Mouse (Mus musculus): Measurements from ENCODE around the gene Rhobtb1. TPM values are rescaled to one million over a fixed set of nuclear protein-coding genes. Genes with fewer than 3 reads are reported as not detected.

The Rhobtb1 gene
- total RNA-seq, 1 experiment: 2.7 TPM

DNA sequence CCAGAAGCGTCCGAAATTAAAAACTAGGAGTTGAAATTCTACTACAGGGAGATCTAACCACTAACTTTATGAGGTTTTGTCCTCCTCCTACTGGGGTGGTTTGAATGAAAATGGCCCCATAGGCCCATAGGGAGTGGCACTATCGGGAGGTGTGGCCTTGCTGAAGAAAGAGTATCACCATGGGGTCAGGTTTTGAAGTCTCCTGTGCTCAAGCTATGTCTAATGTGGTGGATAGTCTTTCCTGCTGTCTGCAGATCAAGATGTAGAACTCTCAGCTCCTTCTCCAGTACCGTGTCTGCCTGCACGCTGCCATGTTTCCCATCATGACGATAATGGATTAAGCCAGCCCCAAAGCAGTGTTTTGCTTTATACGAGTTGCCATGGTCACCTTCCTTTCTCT is 173.6 kb downstream of the Rhobtb1 start:
- peak overlapping the region; percentile 77 for H3K27ac ChIP-seq (ENCODE audit: insufficient read depth, low read depth, low read length, poor library complexity, severe bottlenecking)
- H3K4me1 ChIP-seq (ENCODE audit: control insufficient read depth in 2 of 2, insufficient read depth in 2 of 2, low read length in 2 of 2, poor library complexity in 1 of 2): peaks cover 5 to 11% of the 10 kb centered on the region in 2 experiments
- no peaks in the 10 kb centered on the region for H3K9me3 ChIP-seq (ENCODE audit: control insufficient read depth, insufficient read depth, low read depth, low read length)
- H3K4me3 ChIP-seq (ENCODE audit: insufficient read depth in 1 of 2, low read depth in 1 of 2, low read length in 2 of 2, poor library complexity in 1 of 2, severe bottlenecking in 1 of 2): peak overlapping the region in 1 of 2 experiments; percentile 1; a peak in 1 of 4 replicates
- H3K9ac ChIP-seq (ENCODE audit: insufficient read depth, low read depth, low read length, poor library complexity, severe bottlenecking): no peak overlapping the region
- no peak for TF ChIP-seq CHD2 (IDR thresholded peaks at IDR 0.05; ENCODE audit: low read depth, low read length)
- no peak for TF ChIP-seq ZC3H11A (IDR thresholded peaks at IDR 0.05; ENCODE audit: borderline replicate concordance, low read depth, low read length)
- TF ChIP-seq ZNF384 (IDR thresholded peaks at IDR 0.05; ENCODE audit: low read depth, low read length): no peak
- no peaks in the 10 kb centered on the region for H3K36me3 ChIP-seq (ENCODE audit: control insufficient read depth, insufficient read depth, low read length, poor library complexity, severe bottlenecking)
- DNase-seq (ENCODE audit: low read depth, low spot score): no peak
- in situ Hi-C loops (cut with MboI; ENCODE audit: low sequenced_read_pairs in 2 of 2, unreplicated experiment in 2 of 2): loop anchor here in 1 of 2 experiments (25.0 kb wide), 1 partner anchor 413 kb away; no protein-coding TSS in a partner anchor

DNA sequence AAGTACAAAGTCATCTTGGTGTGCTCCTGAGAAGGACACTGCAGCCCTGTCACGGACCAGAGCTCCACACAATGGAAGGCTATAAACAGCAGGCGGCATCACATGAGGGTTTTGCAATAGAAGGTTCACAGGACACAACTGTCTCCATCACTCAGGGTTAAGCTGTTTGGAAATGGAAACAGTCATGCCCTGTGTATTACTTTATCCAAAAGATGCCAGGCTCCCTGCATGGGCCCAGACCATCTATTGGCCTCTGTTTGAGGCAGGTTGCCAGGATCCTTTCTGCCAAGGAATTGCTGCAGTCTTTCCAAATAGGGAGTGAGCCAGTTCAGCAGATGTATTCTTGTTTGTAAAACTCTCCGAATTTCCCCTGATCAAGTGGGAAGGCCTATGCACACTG is 175.2 kb downstream of the Rhobtb1 start:
- Histone ChIP-seq H3K9me3 (ENCODE audit: control insufficient read depth, insufficient read depth, low read depth, low read length) (no peaks in the 10 kb centered on the region), H3K27ac (ENCODE audit: insufficient read depth, low read depth, low read length, poor library complexity, severe bottlenecking) (no peak overlapping the region), H3K36me3 (ENCODE audit: control insufficient read depth, insufficient read depth, low read length, poor library complexity, severe bottlenecking) (no peaks in the 10 kb centered on the region), H3K4me3 (ENCODE audit: insufficient read depth in 1 of 2, low read depth in 1 of 2, low read length in 2 of 2, poor library complexity in 1 of 2, severe bottlenecking in 1 of 2) (no peak overlapping the region), H3K4me1 (ENCODE audit: control insufficient read depth in 2 of 2, insufficient read depth in 2 of 2, low read length in 2 of 2, poor library complexity in 1 of 2) (peaks cover 5 to 11% of the 10 kb centered on the region in 2 experiments), H3K9ac (ENCODE audit: insufficient read depth, low read depth, low read length, poor library complexity, severe bottlenecking) (no peak overlapping the region)
- DNase-seq (ENCODE audit: low read depth, low spot score): no peak
- in situ Hi-C loops (cut with MboI; ENCODE audit: low sequenced_read_pairs in 2 of 2, unreplicated experiment in 2 of 2): no loop called here
- TF ChIP-seq CHD2 (IDR thresholded peaks at IDR 0.05; ENCODE audit: low read depth, low read length) (no peak), MAFK (IDR thresholded peaks at IDR 0.05; ENCODE audit: insufficient read depth, low read depth, low read length) (no peak), ZC3H11A (IDR thresholded peaks at IDR 0.05; ENCODE audit: borderline replicate concordance, low read depth, low read length) (no peak), HCFC1 (IDR thresholded peaks at IDR 0.05; ENCODE audit: borderline replicate concordance, insufficient read depth, low read length) (no peak), ZNF384 (IDR thresholded peaks at IDR 0.05; ENCODE audit: low read depth, low read length) (no peak)

DNA sequence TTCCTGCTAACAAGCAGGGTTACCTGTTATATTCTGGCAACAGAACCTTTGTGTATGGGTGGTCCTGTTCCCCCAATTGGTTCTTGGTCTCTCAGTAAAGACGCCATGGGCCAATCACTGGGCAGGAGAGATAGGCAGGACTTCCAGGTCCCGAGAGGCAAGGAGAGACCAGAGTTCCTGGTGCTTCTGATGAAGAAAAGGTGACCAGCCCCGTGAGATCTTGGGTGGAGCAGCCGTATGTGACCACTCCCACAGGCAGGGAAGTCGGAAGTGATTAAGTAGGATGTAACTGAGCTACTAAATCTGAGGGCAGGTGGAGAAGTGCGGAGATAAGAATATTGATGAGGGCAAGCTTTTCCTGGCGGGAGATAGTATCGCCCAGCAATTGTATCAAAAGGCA is 176.1 kb downstream of the Rhobtb1 start:
- Histone ChIP-seq H3K9ac (ENCODE audit: insufficient read depth, low read depth, low read length, poor library complexity, severe bottlenecking) (peak overlapping the region; percentile 53; the same call in 1 of the 2 replicates), H3K4me3 (ENCODE audit: insufficient read depth in 1 of 2, low read depth in 1 of 2, low read length in 2 of 2, poor library complexity in 1 of 2, severe bottlenecking in 1 of 2) (peak overlapping the region; percentile 37 to 49), H3K27ac (ENCODE audit: insufficient read depth, low read depth, low read length, poor library complexity, severe bottlenecking) (no peak overlapping the region; the same call in 1 of the 2 replicates), H3K36me3 (ENCODE audit: control insufficient read depth, insufficient read depth, low read length, poor library complexity, severe bottlenecking) (no peaks in the 10 kb centered on the region), H3K9me3 (ENCODE audit: control insufficient read depth, insufficient read depth, low read depth, low read length) (no peaks in the 10 kb centered on the region), H3K4me1 (ENCODE audit: control insufficient read depth in 2 of 2, insufficient read depth in 2 of 2, low read length in 2 of 2, poor library complexity in 1 of 2) (peaks cover 5 to 11% of the 10 kb centered on the region in 2 experiments)
- no peak for DNase-seq (ENCODE audit: low read depth, low spot score)
- TF ChIP-seq ZC3H11A (IDR thresholded peaks at IDR 0.05; ENCODE audit: borderline replicate concordance, low read depth, low read length) (no peak), ZNF384 (IDR thresholded peaks at IDR 0.05; ENCODE audit: low read depth, low read length) (no peak)
- in situ Hi-C loops (cut with MboI; ENCODE audit: low sequenced_read_pairs in 2 of 2, unreplicated experiment in 2 of 2): no loop called here

DNA sequence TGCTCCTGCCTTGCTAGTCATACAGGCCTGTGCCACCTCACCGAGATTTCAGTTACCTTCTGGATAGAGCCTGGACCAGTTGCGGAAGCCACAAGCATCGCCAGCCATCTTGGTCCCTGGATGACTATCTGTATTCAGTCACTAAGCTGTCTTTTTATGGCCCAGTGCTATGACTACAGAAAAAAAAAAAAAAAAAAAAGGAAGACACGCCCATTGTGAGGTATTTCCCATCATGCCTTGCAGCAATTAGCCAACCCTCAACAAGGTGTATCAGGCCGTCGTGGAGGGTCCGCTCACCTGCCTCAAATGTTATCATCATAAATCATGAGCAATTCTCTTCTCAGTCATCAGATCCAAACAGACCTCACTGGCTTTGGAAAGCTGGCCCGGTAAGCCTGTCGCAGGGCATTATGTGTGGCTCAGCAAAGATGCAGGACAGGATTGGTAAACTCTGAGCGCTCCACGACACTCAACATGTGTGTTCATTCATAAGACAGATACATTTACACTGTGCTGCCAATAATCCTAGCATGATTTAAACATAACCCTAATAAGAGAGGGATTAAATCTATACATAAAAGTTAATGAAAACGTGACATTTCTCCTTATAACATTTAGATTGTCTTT is 176.9 kb downstream of the Rhobtb1 start:
- no peak for DNase-seq (ENCODE audit: low read depth, low spot score)
- Histone ChIP-seq H3K4me1 (ENCODE audit: control insufficient read depth in 2 of 2, insufficient read depth in 2 of 2, low read length in 2 of 2, poor library complexity in 1 of 2) (peaks cover 5 to 11% of the 10 kb centered on the region in 2 experiments), H3K9ac (ENCODE audit: insufficient read depth, low read depth, low read length, poor library complexity, severe bottlenecking) (peak overlapping the region; percentile 53; the same call in 1 of the 2 replicates), H3K36me3 (ENCODE audit: control insufficient read depth, insufficient read depth, low read length, poor library complexity, severe bottlenecking) (peaks cover 1% of the 10 kb centered on the region; the same call in 1 of the 2 replicates), H3K9me3 (ENCODE audit: control insufficient read depth, insufficient read depth, low read depth, low read length) (no peaks in the 10 kb centered on the region), H3K27ac (ENCODE audit: insufficient read depth, low read depth, low read length, poor library complexity, severe bottlenecking) (peak overlapping the region; percentile 52; the same call in 1 of the 2 replicates), H3K4me3 (ENCODE audit: insufficient read depth in 1 of 2, low read depth in 1 of 2, low read length in 2 of 2, poor library complexity in 1 of 2, severe bottlenecking in 1 of 2) (peak overlapping the region; percentile 37 to 49)
- TF ChIP-seq ZC3H11A (IDR thresholded peaks at IDR 0.05; ENCODE audit: borderline replicate concordance, low read depth, low read length) (no peak), ZNF384 (IDR thresholded peaks at IDR 0.05; ENCODE audit: low read depth, low read length) (peak; percentile 97)
- in situ Hi-C loops (cut with MboI; ENCODE audit: low sequenced_read_pairs in 2 of 2, unreplicated experiment in 2 of 2): no loop called here

DNA sequence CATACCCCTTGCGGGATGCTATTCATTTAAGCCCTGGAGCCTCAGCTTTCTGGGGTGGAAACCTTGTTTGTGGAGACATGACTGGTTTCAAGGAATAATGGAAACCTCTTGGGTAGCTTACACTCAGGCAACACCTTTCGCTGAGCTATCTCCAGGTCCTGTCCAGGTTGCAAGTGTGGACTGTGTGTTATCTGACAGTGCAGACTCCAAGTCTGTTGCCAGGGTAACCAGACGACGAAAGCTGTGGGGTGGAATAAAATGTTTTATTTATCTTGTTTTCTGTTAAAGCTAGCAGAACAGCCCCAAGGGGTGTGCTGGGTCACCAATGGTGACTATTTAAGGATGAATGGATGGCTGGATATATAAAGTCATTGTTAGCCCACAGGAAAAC is 177.4 kb downstream of the Rhobtb1 start:
- DNase-seq (ENCODE audit: low read depth, low spot score): no peak
- Histone ChIP-seq H3K4me3 (ENCODE audit: insufficient read depth in 1 of 2, low read depth in 1 of 2, low read length in 2 of 2, poor library complexity in 1 of 2, severe bottlenecking in 1 of 2) (no peak overlapping the region), H3K4me1 (ENCODE audit: control insufficient read depth in 2 of 2, insufficient read depth in 2 of 2, low read length in 2 of 2, poor library complexity in 1 of 2) (peaks cover 5 to 11% of the 10 kb centered on the region in 2 experiments), H3K9ac (ENCODE audit: insufficient read depth, low read depth, low read length, poor library complexity, severe bottlenecking) (no peak overlapping the region), H3K27ac (ENCODE audit: insufficient read depth, low read depth, low read length, poor library complexity, severe bottlenecking) (no peak overlapping the region), H3K36me3 (ENCODE audit: control insufficient read depth, insufficient read depth, low read length, poor library complexity, severe bottlenecking) (peaks cover 4% of the 10 kb centered on the region; the same call in 1 of the 2 replicates), H3K9me3 (ENCODE audit: control insufficient read depth, insufficient read depth, low read depth, low read length) (no peaks in the 10 kb centered on the region)
- in situ Hi-C loops (cut with MboI; ENCODE audit: low sequenced_read_pairs in 2 of 2, unreplicated experiment in 2 of 2): no loop called here
- TF ChIP-seq CHD2 (IDR thresholded peaks at IDR 0.05; ENCODE audit: low read depth, low read length): no peak
- TF ChIP-seq ZC3H11A (IDR thresholded peaks at IDR 0.05; ENCODE audit: borderline replicate concordance, low read depth, low read length): no peak
- no peak for TF ChIP-seq HCFC1 (IDR thresholded peaks at IDR 0.05; ENCODE audit: borderline replicate concordance, insufficient read depth, low read length)
- no peak for TF ChIP-seq MAFK (IDR thresholded peaks at IDR 0.05; ENCODE audit: insufficient read depth, low read depth, low read length)
- no peak for TF ChIP-seq ZNF384 (IDR thresholded peaks at IDR 0.05; ENCODE audit: low read depth, low read length)

Data from ES-E14 (cell line).